Mouse (Mus musculus): ENCODE measurements around the gene Dmbx1.

- TF ChIP-seq GATA1 (IDR thresholded peaks at IDR 0.05; ENCODE audit: low read length): no peak
- no peak for TF ChIP-seq TAL1 (IDR thresholded peaks at IDR 0.05; ENCODE audit: low read length)
These were observed 1.2 kb downstream of the Dmbx1 start for GRCm38 (mm10) chr4:115938276-115939160.

All from erythroblast, embryonic 14.5 days (primary cell).